Mouse (Mus musculus): ENCODE results near the gene Lysmd3. TPM values are rescaled to one million over a fixed set of nuclear protein-coding genes. Genes with fewer than 3 reads are reported as not detected.
"Not testable (repeated sequence)": the region's sequence is repeated elsewhere in the genome, so short reads cannot be mapped to it uniquely, and the experiment has no call there.

The Lysmd3 gene
- total RNA-seq (2015; ENCODE audit: low replicate concordance) (16.5 and 30.1 TPM in 2 replicates), total RNA-seq (2017; ENCODE audit: low replicate concordance) (34.4 and 47.8 TPM in 2 replicates)

GRCm38 (mm10) chr13:81657351-81658052, at the start of gene Lysmd3:
TSS of gene Lysmd3 (plus strand) at chr13:81657663.
- peak; percentile 96 for ATAC-seq (replicated peaks; ENCODE audit: low FRiP score, poor library complexity, severe bottlenecking)

- ATAC-seq (replicated peaks; ENCODE audit: low FRiP score, poor library complexity, severe bottlenecking): no peak
These were observed 47.1 kb upstream of the Lysmd3 start for GRCm38 (mm10) chr13:81610349-81610748.

- ATAC-seq (replicated peaks; ENCODE audit: low FRiP score, poor library complexity, severe bottlenecking): not testable (repeated sequence)
These were observed 29.6 kb upstream of the Lysmd3 start for GRCm38 (mm10) chr13:81627861-81628260.

GRCm38 (mm10) chr13:81628631-81629190, 28.8 kb upstream of the Lysmd3 start:
- no peak for ATAC-seq (replicated peaks; ENCODE audit: low FRiP score, poor library complexity, severe bottlenecking)

- no peak for ATAC-seq (replicated peaks; ENCODE audit: low FRiP score, poor library complexity, severe bottlenecking)
These were observed 28.1 kb upstream of the Lysmd3 start for GRCm38 (mm10) chr13:81629395-81629794.

- no peak for ATAC-seq (replicated peaks; ENCODE audit: low FRiP score, poor library complexity, severe bottlenecking)
These were observed 26.9 kb upstream of the Lysmd3 start for GRCm38 (mm10) chr13:81630566-81630965.

- ATAC-seq (replicated peaks; ENCODE audit: low FRiP score, poor library complexity, severe bottlenecking): peak; percentile 46; the same call in 1 of the 2 replicates
These were observed 24.6 kb upstream of the Lysmd3 start, which contains the start of gene Adgrv1 for GRCm38 (mm10) chr13:81632720-81633415. TSS of gene Adgrv1 (minus strand) at chr13:81633154.

- no peak for ATAC-seq (replicated peaks; ENCODE audit: low FRiP score, poor library complexity, severe bottlenecking)
These were observed 17.8 kb upstream of the Lysmd3 start for GRCm38 (mm10) chr13:81639624-81640023.

- ATAC-seq (replicated peaks; ENCODE audit: low FRiP score, poor library complexity, severe bottlenecking): no peak
These were observed 16.6 kb upstream of the Lysmd3 start for GRCm38 (mm10) chr13:81640881-81641280.

GRCm38 (mm10) chr13:81641289-81642045, 16.0 kb upstream of the Lysmd3 start:
- peak; percentile 71 for ATAC-seq (replicated peaks; ENCODE audit: low FRiP score, poor library complexity, severe bottlenecking)

- peak; percentile 75 for ATAC-seq (replicated peaks; ENCODE audit: low FRiP score, poor library complexity, severe bottlenecking)
These were observed 14.8 kb upstream of the Lysmd3 start for GRCm38 (mm10) chr13:81642491-81643149.

- no peak for ATAC-seq (replicated peaks; ENCODE audit: low FRiP score, poor library complexity, severe bottlenecking)
These were observed 13.4 kb upstream of the Lysmd3 start for GRCm38 (mm10) chr13:81644047-81644565.

GRCm38 (mm10) chr13:81646348-81646747, 11.1 kb upstream of the Lysmd3 start:
- ATAC-seq (replicated peaks; ENCODE audit: low FRiP score, poor library complexity, severe bottlenecking): peak; percentile 49

- ATAC-seq (replicated peaks; ENCODE audit: low FRiP score, poor library complexity, severe bottlenecking): not testable (repeated sequence)
These were observed 7.1 kb upstream of the Lysmd3 start for GRCm38 (mm10) chr13:81650382-81650781.

GRCm38 (mm10) chr13:81656091-81656850, 1.2 kb upstream of the Lysmd3 start:
- ATAC-seq (replicated peaks; ENCODE audit: low FRiP score, poor library complexity, severe bottlenecking): no peak

GRCm38 (mm10) chr13:81657008-81657350, 484 bp upstream of the Lysmd3 start:
- peak; percentile 5; the same call in 1 of the 2 replicates for ATAC-seq (replicated peaks; ENCODE audit: low FRiP score, poor library complexity, severe bottlenecking)

GRCm38 (mm10) chr13:81658053-81658752, 740 bp downstream of the Lysmd3 start:
- ATAC-seq (replicated peaks; ENCODE audit: low FRiP score, poor library complexity, severe bottlenecking): no peak; the same call in 1 of the 2 replicates

All from erythroblast, adult 5-6 weeks (primary cell).